Mouse (Mus musculus) lung, adult 18-20 months (tissue): ENCODE measurements around the gene Ptprk.

ENCODE experiments used
- DNase-seq, 2 experiments: peaks; one replicate each; pipeline ENCODE4 v3.0.0; 2022; ENCODE audit warnings: mixed read lengths in 2 of 2

The Ptprk gene

DNA sequence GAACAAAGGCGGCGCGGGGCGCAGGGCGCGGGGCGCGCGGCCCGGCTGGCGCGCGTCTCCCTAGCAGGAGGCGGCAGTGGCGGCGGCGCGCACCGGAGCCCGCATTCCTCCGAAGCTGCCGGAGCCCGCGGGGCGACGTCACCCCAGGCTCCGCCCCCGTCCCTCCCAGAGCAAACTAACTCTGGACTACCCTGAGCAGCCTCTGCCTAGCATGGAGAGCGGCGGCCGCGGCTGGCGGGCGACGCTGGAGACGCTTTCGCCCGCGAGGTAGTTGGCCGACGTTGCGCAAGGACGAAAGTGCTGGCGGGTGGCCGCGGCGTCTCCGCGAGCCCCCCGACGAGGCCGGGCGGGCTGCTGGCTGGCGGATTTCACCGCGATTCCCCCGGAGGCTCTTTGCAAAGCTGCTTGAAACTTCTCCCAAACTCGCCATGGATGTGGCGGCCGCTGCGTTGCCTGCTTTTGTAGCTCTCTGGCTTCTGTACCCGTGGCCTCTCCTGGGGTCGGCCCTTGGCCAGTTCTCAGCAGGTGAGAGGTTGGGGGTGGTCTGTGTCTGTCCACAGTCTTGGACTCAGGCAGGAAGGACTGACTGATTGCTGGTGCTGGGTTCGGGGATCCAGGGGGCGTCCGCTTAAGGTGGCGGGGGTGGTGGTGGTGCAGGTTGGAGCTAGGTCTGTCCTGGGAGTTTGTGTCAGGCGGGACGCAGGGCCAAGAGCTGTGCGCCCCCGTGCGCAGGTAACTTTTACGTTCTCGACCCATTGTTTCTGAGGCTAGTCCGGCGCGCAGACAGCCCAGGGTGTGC, at the start of gene Ptprk:
Gene Ptprk, plus strand, starts transcription at position 168 of the 799 bp plus-strand sequence.
- peak; percentile 95 to 97 for DNase-seq

DNA sequence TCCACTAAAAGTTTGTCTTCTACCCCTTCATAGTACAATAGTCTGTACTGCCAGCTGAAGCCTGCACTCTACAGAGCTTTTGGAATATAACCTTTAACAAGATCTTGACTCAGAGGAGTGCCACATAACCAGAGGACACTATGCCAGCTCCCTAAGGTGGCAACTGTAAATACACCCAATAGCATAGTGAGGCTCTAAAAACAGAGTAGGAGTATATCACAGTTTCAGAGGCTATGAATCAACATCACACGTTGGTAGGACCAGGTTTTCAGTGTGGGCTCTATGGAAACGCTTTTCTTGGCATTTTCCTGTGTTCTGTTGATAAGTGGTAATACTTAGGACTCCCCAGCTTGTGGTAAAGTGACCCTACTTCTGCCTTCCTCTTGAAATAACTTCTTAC, 46.8 kb upstream of the Ptprk start:
- no peak for DNase-seq

DNA sequence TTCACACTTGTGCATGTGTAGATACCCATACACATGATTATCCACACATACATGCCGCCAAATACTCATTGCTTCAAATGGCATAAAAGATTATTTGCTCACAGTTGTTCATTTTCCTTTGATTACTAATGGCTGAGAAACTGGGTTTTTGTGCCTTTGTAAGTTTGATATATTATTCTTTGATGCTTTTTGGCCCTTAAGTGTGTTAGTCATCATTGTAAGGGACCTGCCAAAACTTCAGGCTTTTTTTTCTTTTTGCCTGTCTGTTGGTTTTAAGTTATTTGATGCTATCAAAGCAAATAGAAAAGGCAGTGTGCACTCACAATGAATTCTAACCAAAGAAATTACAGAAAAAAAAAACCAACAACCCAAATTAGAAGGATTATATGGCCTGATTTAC, 38.2 kb upstream of the Ptprk start:
- DNase-seq = no peak

DNA sequence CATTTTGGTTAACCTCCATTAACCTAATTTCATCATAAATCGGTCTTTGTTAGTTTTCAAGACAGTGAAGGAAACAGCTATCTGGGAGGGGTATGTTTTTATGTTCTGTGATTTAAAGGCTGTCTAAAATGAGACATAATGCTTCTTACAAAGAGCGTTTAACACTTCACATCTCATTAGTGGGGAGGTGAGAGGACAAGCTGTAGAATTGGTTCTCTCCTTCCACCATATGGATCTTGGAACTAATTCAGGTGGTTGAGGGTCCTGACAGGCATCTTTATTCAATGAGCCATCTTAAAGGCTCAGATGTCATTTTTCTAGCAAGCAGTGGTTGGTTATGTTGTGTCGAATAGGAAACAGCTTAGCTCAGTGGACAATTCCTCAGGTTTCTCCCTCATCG, 19.9 kb upstream of the Ptprk start:
- no peak for DNase-seq

- DNase-seq = no peak
Measured at GRCm38 (mm10) chr10:28059222-28059621, 15.4 kb upstream of the Ptprk start.

- DNase-seq = no peak
Measured at GRCm38 (mm10) chr10:28067997-28068396, 6.6 kb upstream of the Ptprk start.

GRCm38 (mm10) chr10:28073991-28074652, 498 bp upstream of the Ptprk start:
- DNase-seq = peak in 1 of 2 experiments; percentile 23

- DNase-seq = peak; percentile 26 to 43
Measured at GRCm38 (mm10) chr10:28075491-28076035, 943 bp downstream of the Ptprk start.

- DNase-seq = peak; percentile 26 to 60
Measured at GRCm38 (mm10) chr10:28076036-28076855, 1.6 kb downstream of the Ptprk start.

GRCm38 (mm10) chr10:28078270-28078669, 3.6 kb downstream of the Ptprk start:
- no peak for DNase-seq

- no peak for DNase-seq
Measured at GRCm38 (mm10) chr10:28081221-28081620, 6.6 kb downstream of the Ptprk start.

- DNase-seq = no peak
Measured at GRCm38 (mm10) chr10:28083183-28083582, 8.6 kb downstream of the Ptprk start.

DNA sequence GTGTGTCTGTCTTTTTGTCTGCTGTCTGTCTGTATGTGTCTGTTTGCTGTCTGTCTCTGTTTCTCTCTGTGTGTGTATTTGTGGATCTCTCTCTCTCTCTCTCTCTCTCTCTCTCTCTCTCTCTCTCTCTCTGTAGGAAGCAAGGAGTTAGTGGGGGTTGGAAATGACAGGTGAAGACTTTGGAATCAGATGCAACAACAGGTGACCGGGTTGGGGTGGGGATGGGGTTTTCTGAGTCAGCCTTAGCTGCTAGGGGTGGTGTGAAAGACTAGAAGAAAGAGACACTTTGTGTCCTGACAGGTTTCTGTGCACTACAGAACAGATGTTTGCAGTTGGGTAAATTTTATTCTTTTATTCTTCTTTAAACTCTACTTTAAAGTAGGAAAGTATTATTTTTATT, 9.0 kb downstream of the Ptprk start:
- DNase-seq = no peak

DNA sequence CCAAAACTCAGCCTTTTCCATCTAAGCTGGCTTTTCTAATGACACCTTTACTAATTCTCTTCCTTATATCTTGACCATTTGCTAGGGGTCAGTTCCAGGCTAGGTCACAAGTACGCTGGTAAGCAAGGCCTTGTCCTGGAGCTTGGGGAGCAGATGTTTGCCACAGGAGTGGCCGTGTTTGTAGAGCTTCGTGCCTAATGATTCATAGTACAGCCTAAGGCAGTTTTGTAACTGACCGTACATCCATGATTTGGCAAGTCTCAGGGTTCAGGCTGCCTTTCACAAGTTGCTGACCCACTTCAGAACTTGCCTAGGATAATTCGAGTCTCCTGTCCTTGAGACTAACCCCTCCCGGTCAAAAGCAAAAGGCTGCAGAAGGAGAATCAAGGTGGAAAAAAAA, 12.7 kb downstream of the Ptprk start:
- DNase-seq = peak; percentile 31 to 62

GRCm38 (mm10) chr10:28087749-28088148, 13.1 kb downstream of the Ptprk start:
- peak in 1 of 2 experiments; percentile 7 for DNase-seq

DNA sequence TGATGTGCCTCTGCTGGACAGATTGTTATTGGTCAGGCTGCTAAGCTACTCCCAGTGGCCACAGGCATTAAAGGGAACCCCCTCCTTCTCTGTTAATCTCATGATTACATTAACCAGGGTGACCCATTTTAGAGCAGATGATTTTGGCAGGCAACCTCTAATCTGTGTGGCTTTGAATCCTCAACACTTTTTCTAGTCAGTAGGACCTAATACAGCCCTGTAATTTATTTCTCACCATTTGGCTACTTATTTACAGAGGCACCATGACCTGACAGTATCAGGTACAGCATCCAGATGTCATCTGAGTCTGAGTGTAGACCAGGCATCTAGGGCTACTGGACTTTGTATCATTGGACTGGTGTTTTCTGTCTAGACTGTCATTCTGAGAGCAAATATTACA, 21.4 kb downstream of the Ptprk start:
- no peak for DNase-seq

DNA sequence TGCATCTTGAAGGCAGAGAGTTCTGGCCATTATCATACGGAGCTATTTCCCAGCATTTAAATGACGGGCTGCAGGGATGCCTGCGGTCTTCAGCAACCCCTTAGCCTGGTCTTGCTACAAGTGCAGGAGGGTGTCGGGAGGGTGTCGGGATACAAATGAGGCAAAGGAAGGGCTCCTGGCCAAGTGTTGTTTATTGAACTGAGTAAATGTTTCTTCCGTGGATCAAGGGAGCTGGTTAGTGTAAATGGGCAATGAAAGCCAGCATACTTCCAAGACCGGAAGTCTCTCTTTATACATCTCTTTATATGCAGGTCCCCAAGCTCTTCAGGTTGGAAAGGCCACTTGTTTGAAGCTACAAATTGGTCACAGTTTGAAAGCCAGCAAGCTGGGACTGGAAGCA, 23.0 kb downstream of the Ptprk start:
- peak in 1 of 2 experiments; percentile 33 for DNase-seq

DNA sequence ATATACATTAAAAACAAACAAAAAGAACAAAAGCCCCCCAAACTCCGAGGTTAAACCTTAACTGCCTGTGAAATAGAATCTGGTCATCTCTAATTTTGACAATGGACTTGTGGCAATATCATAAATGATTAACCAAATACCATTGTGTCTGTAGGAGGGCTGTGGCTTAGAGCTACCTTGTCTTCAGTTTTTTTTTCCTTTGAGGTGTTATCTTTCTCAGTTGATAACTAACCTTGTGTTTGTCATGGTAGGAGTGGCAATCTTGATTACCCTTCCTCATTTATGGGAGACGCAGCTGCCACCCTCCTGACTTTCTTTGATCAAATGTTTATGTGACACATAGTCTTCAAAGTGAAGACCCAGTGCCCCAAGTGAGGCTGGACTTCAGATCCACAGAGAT, 24.3 kb downstream of the Ptprk start:
- no peak for DNase-seq

- no peak for DNase-seq
Measured at GRCm38 (mm10) chr10:28103406-28103906, 28.8 kb downstream of the Ptprk start.

- no peak for DNase-seq
Measured at GRCm38 (mm10) chr10:28103924-28104323, 29.3 kb downstream of the Ptprk start.

DNA sequence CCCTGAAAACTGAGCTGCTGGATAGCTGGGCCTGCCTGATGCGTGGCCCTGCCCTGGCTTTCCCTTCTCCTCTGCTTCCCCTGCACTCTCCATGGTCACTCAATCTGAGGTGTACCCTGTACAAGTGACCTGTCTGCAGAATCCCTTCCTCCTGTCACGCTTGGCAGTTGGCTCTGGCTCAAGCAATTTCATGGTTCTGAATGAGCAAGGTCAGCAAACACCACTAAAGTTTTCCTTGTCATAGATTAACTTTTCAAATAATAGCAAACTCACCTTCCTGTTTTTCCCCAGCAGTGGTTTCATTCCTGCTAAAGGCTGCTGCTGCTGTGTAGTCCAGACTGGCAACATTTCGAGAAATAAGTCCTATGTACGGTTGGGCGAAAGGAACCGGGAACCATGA, 30.6 kb downstream of the Ptprk start:
- DNase-seq = peak in 1 of 2 experiments; percentile 29

DNA sequence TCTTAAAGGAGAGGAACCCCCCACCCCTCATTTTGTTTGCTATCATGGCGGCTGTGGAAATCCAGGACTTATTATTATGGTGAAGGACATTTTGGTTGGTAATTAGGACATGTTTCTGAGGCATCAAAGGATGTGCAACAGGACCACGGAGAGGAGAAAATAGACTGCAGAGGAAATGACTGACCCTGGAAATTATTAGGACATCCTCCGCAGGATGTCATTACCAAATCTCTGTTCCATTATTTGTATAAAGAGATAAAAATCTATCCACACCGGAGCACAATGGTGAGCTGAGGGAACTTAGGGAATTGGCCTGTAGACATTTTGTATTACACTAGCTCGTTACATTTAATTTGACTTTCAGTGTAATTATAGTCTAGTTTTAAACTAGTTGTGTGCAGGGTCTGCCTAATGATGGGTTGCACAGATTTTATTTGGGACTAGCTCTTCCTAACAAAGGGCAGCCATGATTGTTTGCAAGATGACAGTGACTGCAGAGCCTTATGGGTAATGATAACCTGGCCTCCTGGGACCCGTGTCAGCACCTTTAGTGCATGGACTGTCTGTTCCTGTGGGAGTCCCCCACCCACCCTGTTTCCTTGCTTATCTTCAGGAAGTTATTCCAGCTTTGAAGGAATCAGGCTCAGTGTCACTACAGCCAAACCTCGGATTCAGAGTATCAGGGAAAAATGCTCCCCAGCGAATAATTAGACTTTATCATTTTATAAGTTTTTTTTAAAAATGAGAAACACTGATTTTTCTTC, 38.4 kb downstream of the Ptprk start:
- DNase-seq = peak; percentile 4 to 10
